Mouse (Mus musculus): ENCODE data around the gene Usp25. TPM values are rescaled to one million over a fixed set of nuclear protein-coding genes. Genes with fewer than 3 reads are reported as not detected.

The Usp25 gene
- polyA plus RNA-seq, 1 experiment, result 52.9 TPM

GRCm38 (mm10) chr16:77034329-77034728, 20.8 kb downstream of the Usp25 start:
- Histone ChIP-seq H3K4me3 (ENCODE audit: insufficient read depth, low read length) (no peak overlapping the region), H3K4me1 (ENCODE audit: control insufficient read depth, insufficient read depth, low read length) (peaks cover 45% of the 10 kb centered on the region), H3K27ac (ENCODE audit: insufficient read depth, low read depth, low read length) (no peak overlapping the region)
- no peak for TF ChIP-seq CTCF (IDR thresholded peaks at IDR 0.05; ENCODE audit: low read depth, low read length)
- no peak for TF ChIP-seq POLR2A (IDR thresholded peaks at IDR 0.05; ENCODE audit: borderline replicate concordance, low read depth, low read length)

- TF ChIP-seq POLR2A (IDR thresholded peaks at IDR 0.05; ENCODE audit: borderline replicate concordance, low read depth, low read length) (no peak), CTCF (IDR thresholded peaks at IDR 0.05; ENCODE audit: low read depth, low read length) (no peak)
- H3K4me1 ChIP-seq (ENCODE audit: control insufficient read depth, insufficient read depth, low read length), result peaks cover 41% of the 10 kb centered on the region
- no peak overlapping the region for H3K4me3 ChIP-seq (ENCODE audit: insufficient read depth, low read length)
- no peak overlapping the region for H3K27ac ChIP-seq (ENCODE audit: insufficient read depth, low read depth, low read length)
These were observed 21.2 kb downstream of the Usp25 start for GRCm38 (mm10) chr16:77034751-77035150.

- Histone ChIP-seq H3K4me1 (ENCODE audit: control insufficient read depth, insufficient read depth, low read length) (peaks cover 9% of the 10 kb centered on the region), H3K27ac (ENCODE audit: insufficient read depth, low read depth, low read length) (no peak overlapping the region), H3K4me3 (ENCODE audit: insufficient read depth, low read length) (no peak overlapping the region)
- TF ChIP-seq CTCF (IDR thresholded peaks at IDR 0.05; ENCODE audit: low read depth, low read length) (no peak), POLR2A (IDR thresholded peaks at IDR 0.05; ENCODE audit: borderline replicate concordance, low read depth, low read length) (no peak)
These were observed 28.1 kb downstream of the Usp25 start for GRCm38 (mm10) chr16:77041573-77041972.

- H3K4me1 ChIP-seq (ENCODE audit: control insufficient read depth, insufficient read depth, low read length), result peaks cover 9% of the 10 kb centered on the region
- H3K27ac ChIP-seq (ENCODE audit: insufficient read depth, low read depth, low read length), result no peak overlapping the region
- TF ChIP-seq CTCF (IDR thresholded peaks at IDR 0.05; ENCODE audit: low read depth, low read length), result no peak
- no peak for TF ChIP-seq POLR2A (IDR thresholded peaks at IDR 0.05; ENCODE audit: borderline replicate concordance, low read depth, low read length)
- no peak overlapping the region for H3K4me3 ChIP-seq (ENCODE audit: insufficient read depth, low read length)
These were observed 30.0 kb downstream of the Usp25 start for GRCm38 (mm10) chr16:77043499-77043898.

- peaks cover 2% of the 10 kb centered on the region; the same call in 1 of the 2 replicates for H3K4me1 ChIP-seq (ENCODE audit: control insufficient read depth, insufficient read depth, low read length)
- H3K27ac ChIP-seq (ENCODE audit: insufficient read depth, low read depth, low read length), result no peak overlapping the region
- no peak for TF ChIP-seq CTCF (IDR thresholded peaks at IDR 0.05; ENCODE audit: low read depth, low read length)
- no peak for TF ChIP-seq POLR2A (IDR thresholded peaks at IDR 0.05; ENCODE audit: borderline replicate concordance, low read depth, low read length)
- H3K4me3 ChIP-seq (ENCODE audit: insufficient read depth, low read length), result no peak overlapping the region
These were observed 40.7 kb downstream of the Usp25 start for GRCm38 (mm10) chr16:77054184-77054583.

GRCm38 (mm10) chr16:77055519-77056159, 42.1 kb downstream of the Usp25 start:
- Histone ChIP-seq H3K4me3 (ENCODE audit: insufficient read depth, low read length) (no peak overlapping the region), H3K27ac (ENCODE audit: insufficient read depth, low read depth, low read length) (no peak overlapping the region), H3K4me1 (ENCODE audit: control insufficient read depth, insufficient read depth, low read length) (peaks cover 2% of the 10 kb centered on the region; the same call in 1 of the 2 replicates)
- TF ChIP-seq CTCF (IDR thresholded peaks at IDR 0.05; ENCODE audit: low read depth, low read length) (no peak), POLR2A (IDR thresholded peaks at IDR 0.05; ENCODE audit: borderline replicate concordance, low read depth, low read length) (no peak)

- H3K4me3 ChIP-seq (ENCODE audit: insufficient read depth, low read length), result no peak overlapping the region
- peaks cover 2% of the 10 kb centered on the region; the same call in 1 of the 2 replicates for H3K4me1 ChIP-seq (ENCODE audit: control insufficient read depth, insufficient read depth, low read length)
- TF ChIP-seq POLR2A (IDR thresholded peaks at IDR 0.05; ENCODE audit: borderline replicate concordance, low read depth, low read length), result no peak
- TF ChIP-seq CTCF (IDR thresholded peaks at IDR 0.05; ENCODE audit: low read depth, low read length), result no peak
- no peak overlapping the region for H3K27ac ChIP-seq (ENCODE audit: insufficient read depth, low read depth, low read length)
These were observed 42.6 kb downstream of the Usp25 start for GRCm38 (mm10) chr16:77056160-77056520.

- Histone ChIP-seq H3K4me1 (ENCODE audit: control insufficient read depth, insufficient read depth, low read length) (no peaks in the 10 kb centered on the region), H3K4me3 (ENCODE audit: insufficient read depth, low read length) (no peak overlapping the region), H3K27ac (ENCODE audit: insufficient read depth, low read depth, low read length) (no peak overlapping the region)
- no peak for TF ChIP-seq CTCF (IDR thresholded peaks at IDR 0.05; ENCODE audit: low read depth, low read length)
These were observed 45.1 kb downstream of the Usp25 start for GRCm38 (mm10) chr16:77058567-77058966.

GRCm38 (mm10) chr16:77060166-77060565, 46.7 kb downstream of the Usp25 start:
- Histone ChIP-seq H3K27ac (ENCODE audit: insufficient read depth, low read depth, low read length) (no peak overlapping the region), H3K4me1 (ENCODE audit: control insufficient read depth, insufficient read depth, low read length) (no peaks in the 10 kb centered on the region)
- no peak for TF ChIP-seq CTCF (IDR thresholded peaks at IDR 0.05; ENCODE audit: low read depth, low read length)
- no peak for TF ChIP-seq POLR2A (IDR thresholded peaks at IDR 0.05; ENCODE audit: borderline replicate concordance, low read depth, low read length)

GRCm38 (mm10) chr16:77063916-77064315, 50.4 kb downstream of the Usp25 start:
- Histone ChIP-seq H3K27ac (ENCODE audit: insufficient read depth, low read depth, low read length) (no peak overlapping the region), H3K4me1 (ENCODE audit: control insufficient read depth, insufficient read depth, low read length) (no peaks in the 10 kb centered on the region), H3K4me3 (ENCODE audit: insufficient read depth, low read length) (no peak overlapping the region)
- TF ChIP-seq CTCF (IDR thresholded peaks at IDR 0.05; ENCODE audit: low read depth, low read length) (no peak), POLR2A (IDR thresholded peaks at IDR 0.05; ENCODE audit: borderline replicate concordance, low read depth, low read length) (no peak)

More at GRCm38 (mm10) chr16:77060166-77060565, 46.7 kb downstream of the Usp25 start:
- H3K4me3 ChIP-seq (ENCODE audit: insufficient read depth, low read length), result no peak overlapping the region

All from bone marrow macrophage, adult 2 months (primary cell).